Mouse (Mus musculus): ENCODE results near the gene Cyp17a1.

Cyp17a1 gene

GRCm38 (mm10) chr19:46641420-46642085 is 31.4 kb downstream of the Cyp17a1 start:
- no peak for DNase-seq

GRCm38 (mm10) chr19:46640780-46641179 is 32.2 kb downstream of the Cyp17a1 start:
- no peak for DNase-seq

- DNase-seq = no peak
Observed at GRCm38 (mm10) chr19:46639496-46639895, 33.5 kb downstream of the Cyp17a1 start.

GRCm38 (mm10) chr19:46639053-46639452 is 33.9 kb downstream of the Cyp17a1 start:
- no peak for DNase-seq

GRCm38 (mm10) chr19:46637598-46637997 is 35.4 kb downstream of the Cyp17a1 start:
- DNase-seq = no peak

GRCm38 (mm10) chr19:46635766-46636165 is 37.2 kb downstream of the Cyp17a1 start:
- DNase-seq = no peak

GRCm38 (mm10) chr19:46631637-46632036 is 41.3 kb downstream of the Cyp17a1 start:
- no peak for DNase-seq

GRCm38 (mm10) chr19:46629807-46630206 is 43.2 kb downstream of the Cyp17a1 start:
- no peak for DNase-seq

GRCm38 (mm10) chr19:46628403-46628802 is 44.6 kb downstream of the Cyp17a1 start:
- no peak for DNase-seq

GRCm38 (mm10) chr19:46625519-46625918 is 47.5 kb downstream of the Cyp17a1 start:
- no peak for DNase-seq

- DNase-seq = no peak
Observed at GRCm38 (mm10) chr19:46625015-46625414, 48.0 kb downstream of the Cyp17a1 start.

- peak; percentile 60 to 62 for DNase-seq
Observed at GRCm38 (mm10) chr19:46623790-46624772, 48.9 kb downstream of the Cyp17a1 start.

GRCm38 (mm10) chr19:46623194-46623667 is 49.7 kb downstream of the Cyp17a1 start:
- DNase-seq = no peak

GRCm38 (mm10) chr19:46622659-46623193 is 50.2 kb downstream of the Cyp17a1 start:
- no peak for DNase-seq

- no peak for DNase-seq
Observed at GRCm38 (mm10) chr19:46621236-46622183, 51.5 kb downstream of the Cyp17a1 start.

- DNase-seq = no peak
Observed at GRCm38 (mm10) chr19:46620016-46620808, 52.8 kb downstream of the Cyp17a1 start.

GRCm38 (mm10) chr19:46619518-46619917 is 53.5 kb downstream of the Cyp17a1 start:
- no peak for DNase-seq

- DNase-seq = peak; percentile 63 to 77
Observed at GRCm38 (mm10) chr19:46619001-46619400, 54.0 kb downstream of the Cyp17a1 start.

- DNase-seq = no peak
Observed at GRCm38 (mm10) chr19:46618322-46618721, 54.6 kb downstream of the Cyp17a1 start.

- no peak for DNase-seq
Observed at GRCm38 (mm10) chr19:46617361-46617760, 55.6 kb downstream of the Cyp17a1 start.
